Mouse (Mus musculus): ENCODE measurements around the gene Rnf31.
A peak's percentile ranks its signal among the peaks of the same experiment; 100 is the strongest.

The Rnf31 gene

GRCm38 (mm10) chr14:55577871-55578667, 13.4 kb upstream of the Rnf31 start, which contains the start of gene Psme1:
Gene Psme1 (plus strand): TSS chr14:55578123.
- peak; percentile 51 to 53 for DNase-seq (ENCODE audit: low spot score in 2 of 2)

- no peak for DNase-seq (ENCODE audit: low spot score in 2 of 2)
Measured at GRCm38 (mm10) chr14:55578668-55579269, 12.7 kb upstream of the Rnf31 start.

GRCm38 (mm10) chr14:55579511-55580496, 11.7 kb upstream of the Rnf31 start:
- DNase-seq (ENCODE audit: low spot score in 2 of 2), result no peak

- DNase-seq (ENCODE audit: low spot score in 2 of 2), result no peak
Measured at GRCm38 (mm10) chr14:55580731-55581130, 10.8 kb upstream of the Rnf31 start.

- DNase-seq (ENCODE audit: low spot score in 2 of 2), result no peak
Measured at GRCm38 (mm10) chr14:55581981-55582681, 9.4 kb upstream of the Rnf31 start.

- no peak for DNase-seq (ENCODE audit: low spot score in 2 of 2)
Measured at GRCm38 (mm10) chr14:55584303-55584701, 7.2 kb upstream of the Rnf31 start.

- DNase-seq (ENCODE audit: low spot score in 2 of 2), result peak; percentile 36 to 38
Measured at GRCm38 (mm10) chr14:55584702-55585565, 6.6 kb upstream of the Rnf31 start, which contains the start of gene Emc9. Gene Emc9 (minus strand): TSS chr14:55585302.

- no peak for DNase-seq (ENCODE audit: low spot score in 2 of 2)
Measured at GRCm38 (mm10) chr14:55585566-55585960, 5.9 kb upstream of the Rnf31 start.

GRCm38 (mm10) chr14:55586149-55586548, 5.4 kb upstream of the Rnf31 start:
- no peak for DNase-seq (ENCODE audit: low spot score in 2 of 2)

DNA sequence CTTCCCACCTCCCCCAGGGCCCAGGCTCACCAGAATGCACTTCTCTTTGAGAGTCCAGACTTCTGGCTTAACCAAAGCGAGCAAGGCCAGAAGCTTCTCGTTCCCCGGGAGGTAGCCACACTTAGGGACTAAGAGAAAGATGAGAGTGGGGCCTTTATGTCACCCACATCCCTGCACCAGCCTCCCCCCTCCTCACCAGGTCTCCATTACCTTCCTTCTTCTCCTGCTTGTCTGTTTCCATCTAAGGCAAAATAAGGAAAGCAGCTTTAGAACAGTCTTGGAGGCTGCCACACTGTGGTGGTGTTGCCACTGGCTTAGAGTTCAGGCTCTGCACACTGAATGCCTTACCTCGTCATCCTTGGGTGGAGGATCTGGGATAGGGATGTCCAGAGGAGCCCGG, 2.2 kb upstream of the Rnf31 start:
- DNase-seq (ENCODE audit: low spot score in 2 of 2), result no peak

DNA sequence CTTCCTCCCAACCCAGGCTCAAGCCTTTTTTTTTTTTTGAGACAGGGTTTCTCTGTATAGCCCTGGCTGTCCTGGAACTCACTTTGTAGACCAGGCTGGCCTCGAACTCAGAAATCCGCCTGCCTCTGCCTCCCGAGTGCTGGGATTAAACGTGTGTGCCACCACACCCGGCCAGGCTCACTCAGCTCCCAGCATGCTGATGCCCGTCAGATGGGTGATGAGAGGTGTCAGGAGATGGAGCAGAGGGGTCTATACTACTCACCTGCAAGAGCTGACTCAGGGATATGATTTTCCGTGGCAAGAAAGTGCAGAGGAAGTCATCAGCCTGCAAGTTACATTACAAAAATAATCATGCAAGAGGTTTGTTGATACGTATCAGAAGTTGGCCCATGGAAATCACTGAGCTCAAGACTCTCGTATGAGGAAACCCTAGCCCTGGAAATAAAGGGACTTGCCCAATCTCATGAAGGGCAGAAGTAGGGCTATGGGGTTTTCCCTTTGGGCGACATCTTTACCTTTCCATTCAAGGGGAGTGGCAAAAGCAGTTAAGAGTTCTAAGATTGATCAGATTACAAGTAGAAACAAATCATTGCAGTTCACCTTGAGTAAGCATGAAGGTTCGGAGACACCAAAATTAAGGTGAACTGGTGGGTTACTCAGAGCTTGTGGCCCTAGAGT, 1.6 kb upstream of the Rnf31 start:
- no peak for DNase-seq (ENCODE audit: low spot score in 2 of 2)

GRCm38 (mm10) chr14:55590748-55591330, 669 bp upstream of the Rnf31 start, which contains the start of gene Psme2:
Gene Psme2 (minus strand): TSS chr14:55591113.
- DNase-seq (ENCODE audit: low spot score in 2 of 2), result peak; percentile 86 to 93

GRCm38 (mm10) chr14:55592226-55592625, 718 bp downstream of the Rnf31 start:
- no peak for DNase-seq (ENCODE audit: low spot score in 2 of 2)

DNA sequence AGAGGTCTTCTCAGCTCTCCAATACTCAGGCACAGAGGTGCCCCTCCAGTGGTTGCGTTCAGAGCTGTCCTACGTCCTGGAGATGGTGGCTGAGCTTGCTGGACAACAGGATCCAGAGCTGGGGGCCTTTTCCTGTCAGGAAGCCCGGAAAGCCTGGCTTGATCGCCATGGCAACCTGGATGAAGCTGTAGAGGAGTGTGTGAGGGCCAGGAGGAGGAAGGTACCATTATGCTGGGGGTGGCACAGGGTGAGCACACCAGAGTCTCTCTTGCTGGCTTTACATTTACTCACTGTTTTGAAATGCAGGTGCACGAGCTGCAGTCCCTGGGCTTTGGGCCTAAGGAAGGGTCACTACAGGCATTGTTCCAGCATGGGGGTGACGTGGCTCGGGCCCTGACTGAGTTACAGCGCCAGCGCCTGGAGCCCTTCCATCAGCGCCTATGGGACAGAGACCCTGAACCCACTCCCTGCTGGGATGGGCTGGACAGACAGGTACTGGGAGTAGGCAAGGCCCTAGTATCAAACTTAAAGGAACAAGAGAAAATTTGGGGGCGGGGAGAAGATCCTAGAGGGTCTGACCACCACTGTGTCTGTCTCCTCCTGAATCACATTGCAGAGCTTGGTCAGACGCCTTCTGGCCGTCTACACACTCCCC, 4.7 kb downstream of the Rnf31 start:
- no peak for DNase-seq (ENCODE audit: low spot score in 2 of 2)

DNA sequence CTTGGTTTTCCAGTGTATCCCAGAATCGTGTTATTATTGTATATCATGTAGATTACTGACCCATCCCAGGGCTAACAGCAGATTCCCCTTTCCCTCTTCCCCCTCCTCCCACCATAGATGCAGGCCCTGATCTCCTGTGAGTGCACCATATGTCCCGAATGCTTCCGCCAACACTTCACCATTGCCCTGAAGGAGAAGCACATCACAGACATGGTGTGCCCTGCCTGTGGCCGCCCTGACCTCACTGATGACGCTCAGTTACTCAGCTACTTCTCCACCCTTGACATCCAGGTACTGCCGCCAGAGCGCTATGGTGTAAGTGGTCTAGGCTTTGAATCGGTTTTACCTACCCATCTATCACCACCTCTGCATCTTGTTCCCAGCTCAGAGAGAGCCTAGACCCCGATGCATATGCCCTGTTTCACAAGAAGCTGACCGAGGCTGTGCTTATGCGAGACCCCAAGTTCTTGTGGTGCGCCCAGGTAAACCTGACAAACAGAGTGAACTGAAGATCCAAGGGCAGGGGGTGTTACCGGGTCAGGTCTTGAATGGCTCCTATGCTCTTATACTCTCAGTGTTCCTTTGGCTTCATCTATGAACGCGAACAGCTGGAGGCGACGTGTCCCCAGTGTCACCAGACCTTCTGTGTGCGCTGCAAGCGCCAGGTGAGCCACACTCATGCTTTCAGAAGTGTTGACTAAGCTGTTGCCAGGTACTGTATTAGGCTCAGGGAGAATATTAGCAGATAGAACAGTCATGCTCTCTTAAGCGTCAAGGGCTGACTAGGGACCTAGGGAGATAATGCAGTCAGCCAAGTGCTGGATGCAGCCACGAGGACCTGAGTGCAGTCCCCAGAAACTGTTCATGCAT, 7.2 kb downstream of the Rnf31 start:
- no peak for DNase-seq (ENCODE audit: low spot score in 2 of 2)

DNA sequence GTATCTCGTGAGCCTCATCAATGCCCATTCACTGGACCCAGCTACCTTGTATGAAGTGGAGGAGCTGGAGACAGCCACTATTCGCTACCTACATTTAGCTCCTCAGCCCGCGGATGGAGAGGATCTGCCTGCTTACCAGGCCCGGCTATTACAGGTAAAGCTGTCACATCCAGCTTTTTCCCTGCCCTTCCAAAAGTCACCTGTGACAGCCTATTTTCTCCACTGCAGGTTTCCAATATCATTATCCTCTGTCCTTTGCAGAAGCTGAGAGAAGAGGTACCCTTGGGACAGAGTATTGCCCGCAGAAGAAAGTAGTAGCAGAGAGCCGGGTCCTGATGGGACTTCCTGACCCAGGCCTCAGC, 11.7 kb downstream of the Rnf31 start, which contains the start of gene Irf9:
Gene Irf9, plus strand, starts transcription at position 301 of the 362 bp plus-strand sequence.
- DNase-seq (ENCODE audit: low spot score in 2 of 2), result no peak

DNA sequence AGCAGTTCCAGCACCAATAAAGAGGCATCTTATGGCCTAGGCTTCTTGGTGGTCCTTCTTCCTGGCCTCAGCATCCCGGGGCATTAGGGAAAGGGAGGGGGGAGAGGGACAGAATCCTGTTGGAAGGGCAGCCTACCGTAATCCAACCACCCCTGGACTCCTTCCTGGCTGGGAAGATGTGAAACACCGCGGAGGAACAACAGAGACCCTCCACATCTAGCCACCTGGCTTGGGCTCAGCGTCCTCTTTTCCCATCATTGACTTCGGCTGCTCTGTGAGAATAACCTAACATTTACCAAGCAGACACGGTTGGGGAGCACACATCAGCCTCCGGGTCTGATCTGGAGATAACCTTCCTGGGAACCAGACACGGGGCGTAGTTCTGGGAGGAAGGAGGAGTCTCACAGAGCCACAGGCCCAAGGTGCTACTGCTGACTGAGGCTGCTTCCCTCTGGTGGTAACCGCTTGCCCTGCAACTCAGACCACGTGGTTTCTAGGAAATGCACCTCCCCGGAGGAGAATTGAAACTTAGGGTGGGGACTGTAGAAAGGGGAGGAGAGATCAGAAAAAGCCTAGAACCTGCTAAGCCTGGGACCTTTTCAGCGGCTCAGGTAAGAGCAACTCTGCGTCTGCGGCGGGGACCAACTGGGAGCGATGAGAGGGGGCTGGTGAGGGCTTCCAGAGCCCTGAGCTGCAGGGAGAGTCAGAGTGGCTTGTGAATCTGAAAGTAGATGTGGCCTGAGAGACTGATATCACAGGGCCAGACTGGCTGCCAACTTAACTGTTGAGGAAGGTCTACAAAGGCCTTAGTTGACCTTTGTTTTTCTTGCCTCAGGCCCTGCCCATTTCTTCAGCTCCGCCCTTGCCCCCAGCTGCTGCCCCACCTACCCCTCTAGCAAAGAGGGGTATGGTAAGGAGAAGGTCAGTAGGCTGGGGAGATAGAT, 12.4 kb downstream of the Rnf31 start:
- DNase-seq (ENCODE audit: low spot score in 2 of 2), result peak; percentile 81 to 86
